Mouse (Mus musculus) gastrocnemius, postnatal 25 days (tissue): ENCODE data around the gene Elobl. TPM values are rescaled to one million over a fixed set of nuclear protein-coding genes. Genes with fewer than 3 reads are reported as not detected.
"Not testable (repeated sequence)": the region's sequence is repeated elsewhere in the genome, so short reads cannot be mapped to it uniquely, and the experiment has no call there.

Source experiments
- DNase-seq: peaks from one replicate; pipeline ENCODE4 v3.0.0; 2022
- long read RNA-seq, 2 experiments: library from polyadenylated mRNA; stranded (forward); transcript quantifications; one replicate each; pipeline ENCODE4 v2.0.0; 2021
- total RNA-seq, 2 experiments: library from RNA; stranded (reverse); gene quantifications; 1 replicate in 1 of 2; 2 replicates in 1 of 2; pipeline ENCODE4 v1.2.3; 2021

Gene Elobl
- total RNA-seq, result not detected
- long read RNA-seq, experiment 1, result 0 reads
- long read RNA-seq, experiment 2, result 0 reads

GRCm38 (mm10) chr11:88966881-88967361 is at the start of gene Elobl:
Gene Elobl (minus strand): TSS chr11:88966931.
- no peak for DNase-seq

- no peak for DNase-seq
Measured at GRCm38 (mm10) chr11:89012241-89012640, 45.5 kb upstream of the Elobl start.

- no peak for DNase-seq
Measured at GRCm38 (mm10) chr11:89009496-89009895, 42.8 kb upstream of the Elobl start.

- no peak for DNase-seq
Measured at GRCm38 (mm10) chr11:89009066-89009465, 42.3 kb upstream of the Elobl start.

DNA sequence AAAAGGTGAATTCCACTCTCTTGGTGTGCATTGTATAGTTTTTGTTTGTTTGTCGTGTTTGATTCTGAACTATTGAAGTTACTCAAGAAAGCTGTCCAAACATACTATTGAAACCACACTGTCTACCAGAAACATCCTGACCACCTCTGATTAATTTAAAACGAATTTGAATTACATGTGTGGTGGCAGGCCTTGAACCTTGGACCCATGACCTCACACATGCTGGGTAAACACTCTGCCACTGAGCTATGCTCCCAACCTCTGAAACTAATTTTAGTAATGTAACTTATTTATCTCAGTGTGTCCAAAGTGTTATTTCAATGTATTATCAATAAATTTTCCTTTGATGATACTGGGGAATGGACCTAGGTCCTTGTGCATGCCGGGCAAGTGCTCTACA is 40.9 kb upstream of the Elobl start:
- DNase-seq, result no peak

DNA sequence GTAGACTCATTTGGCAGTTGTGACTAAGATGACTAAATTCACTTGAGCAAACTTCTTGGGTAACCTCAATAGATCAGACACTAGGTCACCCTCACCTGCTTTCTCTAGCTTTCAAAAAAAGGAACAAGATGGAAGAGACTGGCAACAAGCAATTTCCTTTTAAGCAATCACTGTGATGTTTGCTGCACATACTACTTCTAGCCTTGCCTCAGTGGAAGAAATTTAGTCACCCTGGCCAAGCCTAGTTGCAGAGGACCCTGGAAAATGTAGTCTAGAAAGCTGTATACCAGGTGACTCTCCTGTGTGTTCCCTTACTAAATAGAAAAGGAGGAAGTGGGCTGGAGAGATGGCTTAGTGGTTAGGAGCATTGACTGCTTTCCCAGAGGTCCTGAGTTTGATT is 39.7 kb upstream of the Elobl start:
- DNase-seq, result no peak

DNA sequence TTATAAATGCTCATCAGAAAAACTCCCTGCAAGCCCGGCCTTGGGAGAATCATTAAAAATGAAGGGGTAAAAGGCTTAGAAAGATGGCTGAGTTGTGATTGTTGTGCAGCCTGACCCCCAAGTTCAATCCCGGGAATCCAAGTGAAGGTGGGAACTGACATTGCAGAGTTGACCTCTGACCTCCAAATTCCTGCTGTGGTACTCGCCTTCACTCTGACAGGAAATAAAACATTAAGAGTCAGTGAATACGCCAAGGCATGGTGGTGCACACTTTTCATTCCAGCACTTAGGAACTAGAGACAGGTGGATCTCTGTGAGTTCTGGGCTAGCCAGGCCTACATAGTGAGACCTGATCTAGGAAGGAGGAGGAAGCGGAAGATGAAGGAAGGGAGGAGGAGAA is 38.7 kb upstream of the Elobl start:
- no peak for DNase-seq

DNA sequence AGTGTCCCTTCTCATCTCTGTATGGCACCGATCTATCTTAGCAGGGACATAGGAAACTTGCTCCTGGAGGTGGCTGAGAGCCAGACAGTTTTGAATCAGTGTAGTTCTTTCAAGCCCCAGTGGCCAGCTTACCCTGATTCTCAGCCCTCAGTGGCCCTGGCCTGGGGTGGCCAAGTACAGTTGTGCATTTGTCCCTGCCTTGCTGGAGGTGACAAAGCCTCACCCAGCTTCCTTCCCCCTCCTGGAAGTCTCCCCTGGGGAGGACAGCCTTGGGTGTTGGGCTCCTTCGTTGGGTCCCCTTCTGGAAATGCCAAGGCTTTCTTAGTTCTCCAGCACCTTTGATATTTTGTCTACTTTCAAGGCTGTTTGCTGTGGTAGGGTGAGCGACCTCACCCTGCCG is 37.0 kb upstream of the Elobl start:
- no peak for DNase-seq

DNA sequence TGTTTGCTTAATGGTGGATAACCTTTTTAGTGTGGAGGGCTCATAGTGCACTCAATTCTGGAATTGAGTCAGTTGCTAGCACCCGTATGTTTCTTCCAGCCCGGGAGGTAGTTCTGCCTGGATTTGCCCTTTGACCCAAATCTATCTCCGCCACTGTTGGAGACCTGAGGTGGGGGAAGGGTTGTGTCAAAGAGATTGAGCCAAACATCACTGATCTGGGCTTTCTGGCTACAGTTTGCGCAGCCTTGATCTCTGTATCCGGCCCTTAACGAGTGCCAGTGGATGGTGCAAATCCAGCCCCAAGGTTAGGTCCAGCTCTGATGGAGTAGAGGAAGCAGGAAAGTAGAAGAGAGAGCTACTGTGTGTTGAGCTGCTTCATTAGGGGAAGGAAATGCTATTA is 36.3 kb upstream of the Elobl start:
- no peak for DNase-seq

DNA sequence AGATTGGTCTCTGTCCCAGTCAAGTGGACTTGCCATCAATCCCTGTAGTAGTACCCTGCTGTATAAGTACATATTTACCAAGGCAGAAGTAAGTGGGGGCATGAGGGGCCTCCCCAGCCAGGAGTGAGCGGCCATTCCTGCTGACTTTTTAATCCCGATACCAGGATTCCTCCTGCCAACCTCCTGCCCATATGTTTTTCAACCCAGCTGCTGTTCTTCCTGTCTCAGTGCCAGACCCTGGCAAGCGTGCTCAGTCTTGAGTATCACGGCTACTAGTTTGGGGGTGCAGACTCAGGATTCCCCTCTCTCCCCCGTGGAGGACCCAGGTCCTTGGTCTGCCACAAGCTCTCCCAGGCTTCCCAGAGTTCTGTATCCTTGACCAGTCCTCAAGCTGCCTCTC is 35.9 kb upstream of the Elobl start:
- DNase-seq, result no peak

GRCm38 (mm10) chr11:89002068-89002467 is 35.3 kb upstream of the Elobl start:
- no peak for DNase-seq

DNA sequence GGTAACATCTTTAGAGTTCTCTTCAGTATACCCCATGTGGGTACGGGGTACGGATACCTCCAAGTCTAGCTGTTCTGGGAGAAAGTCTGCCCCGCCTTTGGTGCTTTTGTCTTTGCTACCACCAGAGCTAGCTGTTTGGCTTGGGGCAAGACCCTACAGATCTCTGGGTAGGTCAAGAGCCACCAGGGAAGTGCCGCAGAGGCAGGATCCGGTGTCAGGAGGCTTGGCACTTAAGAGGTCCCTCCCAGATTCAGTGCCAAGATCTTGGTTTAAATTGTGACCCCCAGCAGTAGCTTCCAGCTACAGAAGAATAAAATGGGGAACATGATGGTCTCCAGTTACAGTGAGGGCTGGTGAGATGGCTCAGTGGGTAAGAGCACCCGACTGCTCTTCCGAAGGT is 34.8 kb upstream of the Elobl start:
- no peak for DNase-seq

DNA sequence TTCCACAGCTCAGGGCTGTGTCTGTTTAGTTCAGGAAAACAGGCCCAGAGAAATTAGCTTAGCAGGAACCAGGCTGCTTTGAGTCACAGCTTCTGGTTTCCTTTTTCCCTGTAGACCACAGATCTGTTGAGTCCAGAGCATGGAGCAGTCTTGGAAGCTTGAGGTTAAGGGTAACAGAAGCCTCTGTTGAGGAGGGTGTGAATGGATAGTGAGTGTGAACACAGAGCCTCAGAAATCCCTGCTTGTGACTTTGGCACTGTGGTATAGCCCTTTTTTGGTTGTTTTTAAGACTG is 33.7 kb upstream of the Elobl start:
- no peak for DNase-seq

- no peak for DNase-seq
Measured at GRCm38 (mm10) chr11:88999723-89000526, 33.2 kb upstream of the Elobl start.

- peak; percentile 89 for DNase-seq
Measured at GRCm38 (mm10) chr11:88998974-88999722, 32.4 kb upstream of the Elobl start, which contains the start of gene Trim25. Gene Trim25 (plus strand): TSS chr11:88999376.

DNA sequence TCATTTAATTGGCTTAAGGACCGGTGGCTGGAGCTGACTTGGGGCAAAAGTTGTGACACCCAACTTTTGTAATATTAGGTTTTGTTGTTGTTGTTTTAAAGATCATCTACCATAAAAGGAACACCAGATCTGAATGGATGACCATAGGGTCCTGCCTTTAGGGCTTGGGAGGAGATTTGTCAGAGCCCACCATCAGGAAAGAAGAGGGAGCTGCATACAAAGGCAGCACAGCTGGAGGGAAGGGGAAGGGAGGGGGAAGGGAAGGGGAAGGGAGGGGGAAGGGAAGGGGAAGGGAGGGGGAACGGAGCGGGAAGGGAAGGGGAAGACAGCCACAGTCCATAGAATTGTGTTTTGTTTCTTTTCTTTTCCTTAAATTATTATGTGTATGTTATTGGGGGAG is 31.7 kb upstream of the Elobl start:
- DNase-seq, result no peak

GRCm38 (mm10) chr11:88997343-88997742 is 30.6 kb upstream of the Elobl start:
- not testable (repeated sequence) for DNase-seq

DNA sequence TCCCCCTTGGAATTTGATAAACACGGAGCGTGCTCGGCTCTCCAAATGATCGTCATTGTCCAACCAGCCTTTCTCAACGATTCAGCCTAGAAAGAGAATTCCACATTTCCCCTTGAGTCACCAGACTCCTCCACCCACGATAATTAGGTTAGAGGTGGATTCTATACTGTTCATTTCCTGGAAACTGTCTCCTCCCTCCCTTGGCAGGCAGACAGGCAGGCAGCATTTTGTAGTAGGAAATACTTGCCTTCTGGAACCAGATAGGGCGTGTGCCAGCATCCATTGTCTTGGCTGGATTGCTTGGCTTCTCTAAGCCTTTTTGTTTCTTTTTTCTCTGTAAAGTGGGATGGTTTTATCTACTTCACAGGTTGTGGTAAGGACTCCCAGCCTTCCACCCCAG is 29.7 kb upstream of the Elobl start:
- DNase-seq, result no peak

DNA sequence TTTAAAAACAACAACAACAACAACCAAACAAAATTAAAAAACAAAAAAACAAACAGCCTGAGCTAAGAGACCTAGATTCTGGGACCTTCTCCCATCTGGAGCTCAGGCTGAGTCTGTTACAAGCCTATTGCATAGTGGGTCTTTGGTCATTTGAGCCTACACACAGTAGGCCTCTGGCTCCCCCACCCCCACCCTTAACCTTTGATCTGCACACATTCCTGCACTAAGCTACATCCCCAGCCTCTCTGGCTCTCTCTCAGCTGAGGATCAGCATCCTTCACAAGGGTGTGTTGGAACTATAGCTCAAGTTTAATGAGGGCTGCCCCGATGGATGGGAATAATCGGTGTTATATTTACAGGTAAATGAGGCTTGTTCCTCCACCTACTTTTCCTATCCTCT is 28.9 kb upstream of the Elobl start:
- DNase-seq, result no peak

- no peak for DNase-seq
Measured at GRCm38 (mm10) chr11:88994492-88994891, 27.8 kb upstream of the Elobl start.

DNA sequence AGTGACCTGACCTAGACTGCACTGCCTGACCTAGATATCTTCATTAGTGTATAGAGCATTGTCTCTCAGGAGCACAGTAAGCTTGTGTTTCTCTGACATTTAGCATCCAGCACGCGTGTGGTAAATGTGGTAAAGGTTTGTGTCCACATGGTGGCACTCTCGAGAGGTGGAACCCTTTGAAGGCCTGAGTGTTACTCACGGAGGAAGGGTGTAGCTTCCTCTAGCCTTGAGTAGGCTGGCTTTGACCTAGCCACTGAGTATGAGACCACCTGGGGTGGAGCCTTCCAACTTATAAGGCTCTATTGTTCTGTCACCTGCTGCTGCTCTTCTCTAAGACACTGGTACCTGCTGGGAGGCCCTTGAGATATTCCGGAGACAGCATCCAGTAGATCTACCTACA is 26.9 kb upstream of the Elobl start:
- DNase-seq, result peak; percentile 40

DNA sequence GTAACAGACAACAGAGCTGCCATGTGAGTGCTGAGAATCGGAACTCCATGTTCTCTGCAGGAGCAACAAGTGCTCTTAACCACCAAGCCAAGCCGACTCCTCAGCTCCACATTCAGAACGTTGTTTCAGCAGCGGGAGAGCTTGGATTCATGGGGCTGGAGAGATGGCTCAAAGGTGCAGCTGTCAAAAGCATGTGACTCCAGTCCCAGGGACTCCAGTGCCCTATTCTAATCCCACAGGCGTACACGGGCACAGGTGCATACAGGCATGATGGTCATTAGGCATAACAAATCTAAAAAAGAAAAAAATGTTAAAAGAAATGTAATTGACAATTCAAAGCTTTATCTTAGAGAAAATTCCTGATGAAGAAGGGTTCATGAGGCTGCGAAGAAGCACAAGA is 26.5 kb upstream of the Elobl start:
- DNase-seq, result no peak

DNA sequence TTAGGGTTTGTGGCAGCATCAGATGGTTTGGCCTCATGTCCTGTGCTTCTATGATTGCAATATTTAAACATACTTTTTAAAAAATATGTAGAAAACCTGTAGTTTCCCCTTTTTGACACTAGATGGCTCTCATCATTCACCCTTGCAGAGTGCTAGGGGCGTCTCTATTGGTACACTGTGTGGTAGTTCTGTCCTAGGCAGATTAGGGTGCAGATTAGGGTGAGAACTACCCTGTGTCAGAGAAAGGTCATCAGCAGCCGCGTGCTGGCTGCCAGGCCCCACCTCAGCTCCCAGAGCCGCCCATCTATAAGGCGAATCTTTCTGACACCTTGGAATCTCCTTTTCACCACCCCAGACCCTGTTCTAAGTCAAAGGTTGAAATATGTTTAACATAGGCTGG is 22.8 kb upstream of the Elobl start:
- no peak for DNase-seq

- DNase-seq, result no peak
Measured at GRCm38 (mm10) chr11:88988956-88989355, 22.2 kb upstream of the Elobl start.
